10 mouse cellular contexts compared by ENCODE assay signal in genomic region chr6:142961721-142962455, GRCm38 (mm10). TPM values are rescaled to one million over a fixed set of nuclear protein-coding genes. Genes with fewer than 3 reads are reported as not detected.
A peak's percentile ranks its signal among the peaks of the same experiment; 100 is the strongest.
DNase-seq lines count a peak whose midpoint lies in the region; ATAC-seq and TF ChIP-seq lines count a peak whose summit lies in the region.
"Had no signal": no experiment of that assay in that cellular context is flagged by ENCODE, and none has a peak within 500 bp of the region (broad histone marks: within the 10 kb centered on the region; RNA-seq: fewer than 3 reads in every experiment).

No protein-coding gene starts in this region.

- intact Hi-C loops in heart, postnatal 25 days (cut with DNase I), result loop anchor here (10.0 kb wide), 2 partner anchors 87 to 147 kb away; no protein-coding TSS in a partner anchor

- TF ChIP-seq CTCF in spleen, adult 2 months (IDR thresholded peaks at IDR 0.05; ENCODE audit: extremely low read depth, insufficient read depth, insufficient read length, insufficient replicate concordance), result no peak

- peaks cover 19% of the 10 kb centered on the region for H3K27me3 ChIP-seq in heart, embryonic 14.5 days (ENCODE audit: control insufficient read depth, insufficient read depth, low read length)
- peaks cover 11% of the 10 kb centered on the region for H3K27me3 ChIP-seq in spleen, adult 2 months (ENCODE audit: control insufficient read depth, insufficient read depth, low read length)
- H3K27me3 ChIP-seq in hindbrain, embryonic 16.5 days (replicated peaks; ENCODE audit: control insufficient read depth, insufficient read depth, low read length), result no peaks in the 10 kb centered on the region

- H3K4me2 ChIP-seq in heart, embryonic 14.5 days (ENCODE audit: low read length), result peak overlapping the region; percentile 99
- peak overlapping the region; percentile 80 for H3K4me2 ChIP-seq in hindbrain, embryonic 16.5 days (ENCODE audit: low read length)
- H3K4me2 ChIP-seq: lung, embryonic 14.5 days had no signal

- H3K4me1 ChIP-seq in heart, embryonic 14.5 days (ENCODE audit: control insufficient read depth in 2 of 2, insufficient read depth in 2 of 2, low read length in 2 of 2), result no peaks in the 10 kb centered on the region
- H3K4me1 ChIP-seq in spleen, adult 2 months (ENCODE audit: control insufficient read depth, insufficient read depth, insufficient read length), result peaks cover 2% of the 10 kb centered on the region; the same call in 1 of the 2 replicates
- H3K4me1 ChIP-seq in hindbrain, embryonic 16.5 days (ENCODE audit: control insufficient read depth, insufficient read depth, low read depth, low read length), result peaks cover 15% of the 10 kb centered on the region

- H3K4me3 ChIP-seq in heart, embryonic 14.5 days (ENCODE audit: control insufficient read depth in 1 of 2, insufficient read depth in 1 of 2, low read depth in 1 of 2, low read length in 2 of 2), result no peak overlapping the region
- H3K4me3 ChIP-seq in spleen, adult 2 months (ENCODE audit: extremely low read depth, insufficient read depth, insufficient read length), result peak overlapping the region; percentile 34
- H3K4me3 ChIP-seq in hindbrain, embryonic 16.5 days (ENCODE audit: low read length), result peak overlapping the region; percentile 71

- no peaks in the 10 kb centered on the region for H3K36me3 ChIP-seq in heart, embryonic 14.5 days (ENCODE audit: control insufficient read depth, insufficient read depth, low read length)
- H3K36me3 ChIP-seq in spleen, adult 2 months (ENCODE audit: control insufficient read depth, insufficient read depth, low read length), result no peaks in the 10 kb centered on the region
- no peaks in the 10 kb centered on the region for H3K36me3 ChIP-seq in hindbrain, embryonic 16.5 days (ENCODE audit: control insufficient read depth, insufficient read depth, low read length)

- H3K27ac ChIP-seq in heart, embryonic 14.5 days (replicated peaks in 1 of 2; ENCODE audit: control insufficient read depth in 1 of 2, insufficient read depth in 1 of 2, low read depth in 2 of 2, low read length in 2 of 2), result no peak overlapping the region
- H3K27ac ChIP-seq in spleen, adult 2 months (ENCODE audit: insufficient read depth, low read length), result no peak overlapping the region
- H3K27ac ChIP-seq in hindbrain, embryonic 16.5 days (ENCODE audit: low read depth, low read length), result no peak overlapping the region

- DNase-seq in heart, postnatal 25 days (ENCODE audit: low spot score), result no peak
- DNase-seq in spleen, adult 2 months (ENCODE audit: low read depth in 1 of 2, low spot score in 2 of 2), result no peak
- DNase-seq in spleen, postnatal 4 days (ENCODE audit: low spot score in 2 of 2), result no peak
- DNase-seq in lung, adult 18-20 months, result no peak
- DNase-seq in thymus, postnatal 0 days (ENCODE audit: low spot score), result no peak
- no peak for DNase-seq in spleen, postnatal 36 days (ENCODE audit: low spot score in 2 of 2)
- DNase-seq: lung, embryonic 14.5 days had no signal

- WGBS in heart, embryonic 14.5 days, result 75% methylated on average over 9 of the region's 9 CpGs
- 78% methylated on average over 9 of the region's 9 CpGs for WGBS in spleen, adult 2 months
- 65% methylated on average over 9 of the region's 9 CpGs for WGBS in hindbrain, embryonic 16.5 days

- no peak overlapping the region for H3K9ac ChIP-seq in heart, embryonic 14.5 days (ENCODE audit: low read length)
- H3K9ac ChIP-seq in hindbrain, embryonic 16.5 days (ENCODE audit: low read depth, low read length), result no peak overlapping the region
- H3K9ac ChIP-seq: lung, embryonic 14.5 days had no signal

- TF ChIP-seq POLR2A in spleen, adult 2 months (IDR thresholded peaks at IDR 0.05; ENCODE audit: low read depth, low read length), result no peak

- H3K9me3 ChIP-seq in heart, embryonic 14.5 days (ENCODE audit: control insufficient read depth, low read length), result no peaks in the 10 kb centered on the region
- H3K9me3 ChIP-seq in hindbrain, embryonic 16.5 days (ENCODE audit: control insufficient read depth, low read length), result no peaks in the 10 kb centered on the region

- ATAC-seq in heart, embryonic 14.5 days (ENCODE audit: insufficient number of reproducible peaks, insufficient read depth, low FRiP score, low read depth), result no peak
- ATAC-seq in hindbrain, embryonic 16.5 days, result no peak

RNA-seq across cellular contexts. Expression of gene St8sia1, which starts 2.4 kb away (rescaled TPM):
- 0.82 and 1.1 TPM in 2 replicates for polyA plus RNA-seq in heart, embryonic 14.5 days (2014; fragmentation: Nextera tagmentation; extraction: Ambion mirVana)
- under 1 TPM; 0.20 to 0.31 TPM for total RNA-seq in heart, postnatal 25 days (2021)
- 1.9 and 2.5 TPM in 2 replicates for polyA plus RNA-seq in spleen, adult 2 months (2012; rRNA removed)
- 6.0 and 6.5 TPM in 2 replicates for polyA plus RNA-seq in hindbrain, embryonic 16.5 days (2015; fragmentation: Nextera tagmentation; extraction: Ambion mirVana)
- 8.1 and 10.0 TPM in 2 replicates for polyA plus RNA-seq in thymus, postnatal 0 days (2015; fragmentation: Nextera tagmentation; extraction: Ambion mirVana)
- total RNA-seq: monocyte, adult 5-6 weeks had no signal

Comparison
In these comparisons a context has a peak if more than half of its experiments do, and no peak if none do; other contexts are left out.
1. H3K4me3 ChIP-seq: peak in spleen, adult 2 months (single experiment) and hindbrain, embryonic 16.5 days (single experiment); none in heart, embryonic 14.5 days (0 of 2).